Mouse (Mus musculus): ENCODE measurements around the gene Ddx59.

DNA sequence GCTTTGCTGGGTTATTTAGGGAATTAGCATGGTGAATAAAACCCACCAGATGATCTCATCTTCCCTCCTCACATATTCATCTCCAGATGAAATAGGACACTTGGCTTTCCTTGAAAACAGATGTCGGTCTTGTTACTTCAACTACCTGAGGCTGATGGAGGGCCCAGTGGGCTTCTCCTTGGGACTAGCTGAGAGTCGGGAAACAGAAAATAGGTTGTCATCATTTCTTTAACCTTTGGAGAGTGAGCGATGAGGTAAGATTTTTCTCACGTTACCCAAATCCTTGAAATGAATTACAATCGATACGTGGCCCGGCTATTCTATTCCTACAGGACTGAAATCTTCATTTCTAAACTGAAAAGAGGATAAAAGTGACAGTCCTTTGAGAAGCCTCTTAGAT is 35.8 kb upstream of the Ddx59 start:
- no peak for TF ChIP-seq POLR2A (IDR thresholded peaks at IDR 0.05; ENCODE audit: borderline replicate concordance, insufficient read depth, low read length)
- TF ChIP-seq CTCF (IDR thresholded peaks at IDR 0.05; ENCODE audit: borderline replicate concordance, insufficient read depth, low read depth, low read length) = no peak

Data from cerebellum, adult 2 months (tissue).